Mouse (Mus musculus) midbrain, embryonic 10.5 days (tissue): ENCODE results near the gene Nom1. TPM values are rescaled to one million over a fixed set of nuclear protein-coding genes. Genes with fewer than 3 reads are reported as not detected.
A peak's percentile ranks its signal among the peaks of the same experiment; 100 is the strongest.

ENCODE experiments used
- DNase-seq: peaks from one replicate; pipeline ENCODE4 v3.0.0-alpha.2; 2017; ENCODE audit warnings: low spot score
- H3K27ac ChIP-seq: fragments of 300-500 bp; sonication (generic); replicated peaks from 2 replicates; pipeline ENCODE4 v1.5.1; 2016; ENCODE audit warnings: mild to moderate bottlenecking
- H3K27me3 ChIP-seq: fragments of 300-500 bp; sonication (generic); 2 replicates; pipeline ENCODE4 v1.6.1; 2016; ENCODE audit warnings: low read depth, mild to moderate bottlenecking; ENCODE audit not compliant: poor library complexity, severe bottlenecking
- H3K36me3 ChIP-seq: fragments of 300-500 bp; sonication (generic); 2 replicates; pipeline ENCODE4 v1.6.1; 2016; ENCODE audit warnings: mild to moderate bottlenecking, moderate library complexity
- H3K4me1 ChIP-seq: fragments of 300-500 bp; sonication (generic); 2 replicates; pipeline ENCODE4 v1.6.1; 2016
- H3K4me3 ChIP-seq: fragments of 300-500 bp; sonication (generic); 2 replicates; pipeline ENCODE4 v1.5.1; 2016; ENCODE audit warnings: mild to moderate bottlenecking, moderate library complexity
- H3K9me3 ChIP-seq: fragments of 300-500 bp; sonication (generic); replicated peaks from 2 replicates; pipeline ENCODE4 v1.6.1; 2016; ENCODE audit warnings: mild to moderate bottlenecking
- WGBS: fragments of 180-500 bp; shearing (Covaris S2); methylation state at CpG from one replicate; pipeline ENCODE4 v1.1.7; 2016; 5-methylcytosine and 5-hydroxymethylcytosine counted together
- polyA plus RNA-seq: library from polyadenylated mRNA; unstranded; fragments of >200 nt; fragmentation: Nextera tagmentation; extraction: Ambion mirVana; gene quantifications from 2 replicates; pipeline ENCODE4 v1.2.1, GENCODE M21; 2016

The Nom1 gene
- polyA plus RNA-seq, 1 experiment from 2014 or later = 33.7 TPM

GRCm38 (mm10) chr5:29452352-29452751 is 17.9 kb downstream of the Nom1 start:
- WGBS = 72% methylated on average over 4 of the region's 4 CpGs
- DNase-seq = no peak
- peaks cover 90% of the 10 kb centered on the region for H3K36me3 ChIP-seq

GRCm38 (mm10) chr5:29456895-29457656 is 22.6 kb downstream of the Nom1 start:
- Histone ChIP-seq H3K27ac (no peak overlapping the region), H3K36me3 (peaks cover 65% of the 10 kb centered on the region), H3K27me3 (no peaks in the 10 kb centered on the region), H3K9me3 (no peaks in the 10 kb centered on the region), H3K4me1 (no peaks in the 10 kb centered on the region), H3K4me3 (no peak overlapping the region)
- no peak for DNase-seq
- 88% methylated on average over 5 of the region's 5 CpGs for WGBS

More at GRCm38 (mm10) chr5:29452352-29452751, 17.9 kb downstream of the Nom1 start:
- no peaks in the 10 kb centered on the region for H3K4me1 ChIP-seq
- H3K27ac ChIP-seq = no peak overlapping the region
- H3K4me3 ChIP-seq = no peak overlapping the region
- no peaks in the 10 kb centered on the region for H3K27me3 ChIP-seq
- no peaks in the 10 kb centered on the region for H3K9me3 ChIP-seq

GRCm38 (mm10) chr5:29462943-29463686 is 28.7 kb downstream of the Nom1 start:
- peaks cover 16% of the 10 kb centered on the region for H3K36me3 ChIP-seq
- 77% methylated on average over 9 of the region's 9 CpGs for WGBS
- no peak for DNase-seq

GRCm38 (mm10) chr5:29467489-29468350 is 33.3 kb downstream of the Nom1 start:
- Histone ChIP-seq H3K9me3 (no peaks in the 10 kb centered on the region), H3K36me3 (no peaks in the 10 kb centered on the region), H3K27ac (no peak overlapping the region), H3K27me3 (peaks cover 78% of the 10 kb centered on the region), H3K4me3 (peak overlapping the region; percentile 54), H3K4me1 (peaks cover 12% of the 10 kb centered on the region)
- 2% methylated on average over 67 of the region's 67 CpGs for WGBS
- DNase-seq = peak; percentile 58

More at GRCm38 (mm10) chr5:29462943-29463686, 28.7 kb downstream of the Nom1 start:
- no peak overlapping the region for H3K4me3 ChIP-seq
- H3K4me1 ChIP-seq = peaks cover 7% of the 10 kb centered on the region
- H3K27ac ChIP-seq = no peak overlapping the region
- H3K27me3 ChIP-seq = peaks cover 32% of the 10 kb centered on the region
- no peaks in the 10 kb centered on the region for H3K9me3 ChIP-seq

GRCm38 (mm10) chr5:29468351-29469065 is 34.0 kb downstream of the Nom1 start:
- H3K4me3 ChIP-seq = peak overlapping the region; percentile 54
- no peaks in the 10 kb centered on the region for H3K9me3 ChIP-seq
- no peaks in the 10 kb centered on the region for H3K36me3 ChIP-seq
- peaks cover 86% of the 10 kb centered on the region for H3K27me3 ChIP-seq
- 2% methylated on average over 17 of the region's 17 CpGs for WGBS
- no peak overlapping the region for H3K27ac ChIP-seq
- peaks cover 12% of the 10 kb centered on the region for H3K4me1 ChIP-seq
- DNase-seq = peak; percentile 26

- DNase-seq = no peak
- no peak overlapping the region for H3K27ac ChIP-seq
- H3K36me3 ChIP-seq = no peaks in the 10 kb centered on the region
- 2% methylated on average over 4 of the region's 4 CpGs for WGBS
- no peak overlapping the region for H3K4me3 ChIP-seq
- H3K4me1 ChIP-seq = peaks cover 12% of the 10 kb centered on the region
- H3K9me3 ChIP-seq = no peaks in the 10 kb centered on the region
- peaks cover 96% of the 10 kb centered on the region for H3K27me3 ChIP-seq
These were observed 35.0 kb downstream of the Nom1 start for GRCm38 (mm10) chr5:29469501-29469900.

GRCm38 (mm10) chr5:29470271-29470670 is 35.8 kb downstream of the Nom1 start:
- no peak overlapping the region for H3K27ac ChIP-seq
- DNase-seq = no peak
- WGBS = 10% methylated on average over 5 of the region's 5 CpGs

GRCm38 (mm10) chr5:29470851-29471394 is 36.5 kb downstream of the Nom1 start:
- H3K9me3 ChIP-seq = no peaks in the 10 kb centered on the region
- peaks cover 100% of the 10 kb centered on the region for H3K27me3 ChIP-seq
- no peak overlapping the region for H3K4me3 ChIP-seq
- H3K36me3 ChIP-seq = no peaks in the 10 kb centered on the region
- DNase-seq = peak; percentile 35
- WGBS = 2% methylated on average over 20 of the region's 20 CpGs
- no peak overlapping the region for H3K27ac ChIP-seq
- H3K4me1 ChIP-seq = peaks cover 12% of the 10 kb centered on the region

More at GRCm38 (mm10) chr5:29470271-29470670, 35.8 kb downstream of the Nom1 start:
- Histone ChIP-seq H3K9me3 (no peaks in the 10 kb centered on the region), H3K4me3 (no peak overlapping the region), H3K27me3 (peaks cover 100% of the 10 kb centered on the region), H3K36me3 (no peaks in the 10 kb centered on the region), H3K4me1 (peaks cover 12% of the 10 kb centered on the region)

- no peaks in the 10 kb centered on the region for H3K9me3 ChIP-seq
- WGBS = under 1% methylated on average over 11 of the region's 11 CpGs
- H3K36me3 ChIP-seq = no peaks in the 10 kb centered on the region
- DNase-seq = peak; percentile 36
- peaks cover 100% of the 10 kb centered on the region for H3K27me3 ChIP-seq
- peaks cover 12% of the 10 kb centered on the region for H3K4me1 ChIP-seq
- H3K27ac ChIP-seq = no peak overlapping the region
- no peak overlapping the region for H3K4me3 ChIP-seq
These were observed 36.9 kb downstream of the Nom1 start for GRCm38 (mm10) chr5:29471396-29471795.

GRCm38 (mm10) chr5:29471855-29472665 is 37.6 kb downstream of the Nom1 start:
- 0% methylated on average over 22 of the region's 22 CpGs for WGBS
- peaks cover 100% of the 10 kb centered on the region for H3K27me3 ChIP-seq
- H3K4me1 ChIP-seq = peaks cover 12% of the 10 kb centered on the region
- H3K9me3 ChIP-seq = no peaks in the 10 kb centered on the region
- H3K4me3 ChIP-seq = no peak overlapping the region
- no peak overlapping the region for H3K27ac ChIP-seq
- H3K36me3 ChIP-seq = no peaks in the 10 kb centered on the region
- peak; percentile 57 for DNase-seq
